Mouse (Mus musculus) kidney, embryonic 14.5 days (tissue): ENCODE results near the gene Plcl1. TPM values are rescaled to one million over a fixed set of nuclear protein-coding genes. Genes with fewer than 3 reads are reported as not detected.

Experiments used
- ATAC-seq: fragments of 200-750 bp; cut with Nextera tagmentation; 2 replicates; pipeline ENCODE4 v1.8.0; 2017; ENCODE audit warnings: moderate number of reproducible peaks, mild to moderate bottlenecking, moderate TSS enrichment, moderate library complexity; ENCODE audit not compliant: low FRiP score, low TSS enrichment
- H3K27ac ChIP-seq: fragments of 300-500 bp; sonication (generic); 2 replicates; pipeline ENCODE4 v1.5.1; 2014; ENCODE audit warnings: low read depth, mild to moderate bottlenecking, low read length, moderate library complexity, mixed read lengths
- H3K27me3 ChIP-seq: fragments of 300-500 bp; sonication (generic); 2 replicates; pipeline ENCODE4 v1.6.1; 2014; ENCODE audit warnings: mild to moderate bottlenecking, low read length; ENCODE audit not compliant: control insufficient read depth, insufficient read depth
- H3K36me3 ChIP-seq: fragments of 300-500 bp; sonication (generic); 2 replicates; pipeline ENCODE4 v1.6.1; 2014; ENCODE audit warnings: low read length, mixed read lengths; ENCODE audit not compliant: control insufficient read depth, insufficient read depth
- H3K4me1 ChIP-seq: fragments of 300-500 bp; sonication (generic); 2 replicates; pipeline ENCODE4 v1.6.1; 2014; ENCODE audit warnings: low read length, mixed read lengths; ENCODE audit not compliant: control insufficient read depth, insufficient read depth
- H3K4me2 ChIP-seq: fragments of 300-500 bp; sonication (generic); replicated peaks from 2 replicates; pipeline ENCODE4 v1.6.1; 2014; ENCODE audit warnings: low read depth, mild to moderate bottlenecking, low read length
- H3K4me3 ChIP-seq: fragments of 300-500 bp; sonication (generic); 2 replicates; pipeline ENCODE4 v1.5.1; 2014; ENCODE audit warnings: mild to moderate bottlenecking, low read length
- H3K9ac ChIP-seq: fragments of 300-500 bp; sonication (generic); 2 replicates; pipeline ENCODE4 v1.6.1; 2014; ENCODE audit warnings: low read depth, mild to moderate bottlenecking, low read length, moderate library complexity
- H3K9me3 ChIP-seq: fragments of 300-500 bp; sonication (generic); 2 replicates; pipeline ENCODE4 v1.6.1; 2016; ENCODE audit warnings: low read length; ENCODE audit not compliant: control insufficient read depth
- WGBS: fragments of 180-500 bp; shearing (Covaris S2); extraction: QIAGEN DNeasy Blood & Tissue Kit; methylation state at CpG from one replicate; pipeline ENCODE4 v1.1.7; 2014; 5-methylcytosine and 5-hydroxymethylcytosine counted together
- polyA plus RNA-seq: library from polyadenylated mRNA; unstranded; fragments of >200 nt; fragmentation: Nextera tagmentation; extraction: Ambion mirVana; gene quantifications from 2 replicates; pipeline ENCODE4 v1.2.1, GENCODE M21; 2014

The Plcl1 gene
- polyA plus RNA-seq, 1 experiment from 2014 or later, result 5.7 TPM

DNA sequence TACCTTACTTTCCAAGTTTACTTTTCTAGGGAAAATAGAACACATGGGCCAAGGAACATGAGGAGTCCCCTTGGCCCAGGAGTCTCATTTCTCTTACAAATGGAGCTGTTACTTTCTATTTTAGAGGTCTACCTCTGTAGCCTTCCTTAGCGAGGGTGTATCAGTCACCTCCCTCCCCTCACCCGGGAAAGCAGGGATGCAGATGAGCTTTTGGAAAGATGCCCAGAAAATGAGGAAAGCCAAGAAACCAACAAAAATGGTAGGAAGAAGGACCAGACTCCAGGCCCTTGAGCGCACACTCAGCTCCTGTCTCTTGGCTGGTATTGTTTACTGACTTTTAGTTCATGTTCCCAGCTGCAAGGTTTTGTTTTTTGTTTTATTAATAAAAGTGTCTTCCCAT is 319.7 kb downstream of the Plcl1 start:
- no peaks in the 10 kb centered on the region for H3K4me1 ChIP-seq
- no peaks in the 10 kb centered on the region for H3K27me3 ChIP-seq
- no peaks in the 10 kb centered on the region for H3K36me3 ChIP-seq
- no peak overlapping the region for H3K9ac ChIP-seq
- 75% methylated on average over 3 of the region's 3 CpGs for WGBS
- no peak for ATAC-seq
- H3K4me2 ChIP-seq, result no peak overlapping the region
- H3K27ac ChIP-seq, result no peak overlapping the region
- H3K9me3 ChIP-seq, result no peaks in the 10 kb centered on the region
- no peak overlapping the region for H3K4me3 ChIP-seq

DNA sequence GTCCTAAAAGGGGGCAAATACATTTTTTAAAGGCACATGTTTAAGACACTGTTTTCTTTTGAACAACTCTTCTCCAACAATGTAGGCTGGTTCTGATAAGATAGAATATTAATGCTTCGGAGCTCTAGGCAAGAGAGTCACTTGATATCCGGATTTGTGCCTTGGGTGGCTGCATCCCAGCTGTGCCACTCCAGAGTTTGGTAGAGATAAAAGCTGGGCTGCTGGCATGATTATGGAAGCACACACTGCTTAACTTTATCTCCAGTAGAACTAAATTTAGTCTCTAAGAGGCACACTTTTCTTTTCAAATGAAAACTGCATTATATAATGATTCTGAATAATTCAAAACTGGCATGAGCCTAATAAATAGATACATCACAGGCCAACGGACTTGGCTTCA is 323.6 kb downstream of the Plcl1 start:
- ATAC-seq, result no peak
- no peaks in the 10 kb centered on the region for H3K9me3 ChIP-seq
- H3K27ac ChIP-seq, result no peak overlapping the region
- no peak overlapping the region for H3K4me3 ChIP-seq
- 0 out of 2 replicates have a peak, but pooled peaks cover 3% of the 10 kb centered on the region for H3K4me1 ChIP-seq
- H3K9ac ChIP-seq, result no peak overlapping the region
- no peaks in the 10 kb centered on the region for H3K36me3 ChIP-seq
- 85% methylated on average over 3 of the region's 3 CpGs for WGBS
- no peaks in the 10 kb centered on the region for H3K27me3 ChIP-seq
- H3K4me2 ChIP-seq, result no peak overlapping the region

DNA sequence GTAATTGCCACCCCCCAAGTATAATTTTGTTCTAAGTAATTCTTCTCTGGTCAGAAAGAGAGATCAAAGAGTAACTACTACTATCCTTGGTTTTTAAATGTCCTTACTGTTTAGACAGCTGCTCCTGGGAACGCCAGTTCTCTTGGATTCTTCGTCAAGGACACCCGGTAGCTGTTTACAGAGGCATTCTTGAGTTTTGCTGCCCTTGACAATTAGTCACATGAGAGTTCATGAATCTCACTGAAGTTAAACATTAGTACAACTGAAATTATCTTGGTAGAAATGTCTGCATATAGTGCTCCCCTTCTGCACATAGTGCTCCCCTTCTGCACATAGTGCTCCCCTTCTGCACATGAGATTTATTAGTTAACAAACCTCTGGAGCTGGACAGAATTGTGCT is 327.2 kb downstream of the Plcl1 start:
- H3K9me3 ChIP-seq, result no peaks in the 10 kb centered on the region
- no peaks in the 10 kb centered on the region for H3K36me3 ChIP-seq
- H3K27me3 ChIP-seq, result no peaks in the 10 kb centered on the region
- 0 out of 2 replicates have a peak, but pooled peaks cover 3% of the 10 kb centered on the region for H3K4me1 ChIP-seq
- H3K4me2 ChIP-seq, result no peak overlapping the region
- H3K9ac ChIP-seq, result no peak overlapping the region
- 44% methylated on average over 3 of the region's 3 CpGs for WGBS
- H3K27ac ChIP-seq, result no peak overlapping the region
- ATAC-seq, result no peak
- H3K4me3 ChIP-seq, result no peak overlapping the region

DNA sequence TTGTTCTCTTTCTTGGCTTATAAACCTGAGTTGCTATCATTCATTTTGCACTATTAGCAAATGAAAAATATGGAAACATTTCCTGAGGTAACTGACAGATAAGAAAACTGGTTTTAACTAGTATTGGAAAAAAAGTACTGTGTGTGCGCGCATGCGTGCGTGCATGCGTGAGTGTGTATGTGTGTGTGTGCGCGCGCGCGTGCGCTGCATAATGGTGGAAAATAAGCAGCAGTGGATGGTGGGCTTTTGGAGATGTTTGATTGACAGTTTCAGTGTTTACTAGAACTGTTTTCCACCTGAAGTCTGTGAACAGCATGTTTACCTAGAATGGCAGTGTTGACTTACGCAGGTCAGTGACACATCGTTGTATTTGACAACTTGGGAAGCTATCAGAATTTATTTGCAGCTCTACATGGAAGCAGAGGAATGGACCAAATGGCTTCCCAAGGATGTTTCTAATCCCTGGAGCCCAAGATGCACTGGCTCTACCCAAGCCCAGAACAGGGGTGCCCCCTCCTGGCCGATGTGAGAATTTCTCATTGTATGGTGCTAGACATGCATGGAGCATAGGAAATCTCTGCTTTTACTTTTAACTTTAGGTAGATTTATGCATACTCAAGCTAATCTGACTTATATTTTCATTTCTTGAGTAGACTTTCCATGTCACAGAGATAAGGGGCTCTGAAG is 330.5 kb downstream of the Plcl1 start:
- WGBS, result 84% methylated on average over 14 of the region's 14 CpGs
- H3K27me3 ChIP-seq, result no peaks in the 10 kb centered on the region
- ATAC-seq, result peak; percentile 82

DNA sequence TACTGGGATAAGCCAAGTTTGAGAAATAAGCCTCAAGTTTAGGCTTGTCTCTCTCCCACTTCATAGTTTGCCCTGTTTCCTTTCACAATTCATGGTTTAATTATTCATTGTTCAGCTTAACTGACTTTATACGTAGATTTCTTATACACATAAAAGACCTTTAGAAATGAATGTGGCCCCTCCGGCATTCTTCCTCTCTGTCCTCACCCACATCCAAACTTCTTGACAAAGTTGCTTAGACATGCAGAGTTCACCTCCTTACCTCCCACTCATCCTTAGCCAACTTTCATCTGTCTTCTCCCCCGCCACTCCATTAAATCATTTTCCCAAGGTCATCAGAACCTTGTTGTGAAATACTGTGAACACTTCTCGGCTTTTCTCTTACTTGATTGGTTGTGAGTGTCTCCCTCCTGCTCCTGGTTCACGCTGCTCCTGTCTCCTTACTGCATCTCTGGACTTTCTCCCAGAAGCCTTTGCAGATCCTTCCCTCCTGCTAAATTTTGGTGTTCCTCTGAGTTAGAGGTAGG is 331.1 kb downstream of the Plcl1 start:
- no peak for ATAC-seq
- Histone ChIP-seq H3K4me2 (no peak overlapping the region), H3K4me3 (no peak overlapping the region), H3K4me1 (0 out of 2 replicates have a peak, but pooled peaks cover 5% of the 10 kb centered on the region), H3K27me3 (no peaks in the 10 kb centered on the region), H3K9ac (no peak overlapping the region), H3K36me3 (no peaks in the 10 kb centered on the region), H3K27ac (no peak overlapping the region), H3K9me3 (no peaks in the 10 kb centered on the region)
- WGBS, result 34% methylated on average over 5 of the region's 5 CpGs

More for the DNA sequence above, 330.5 kb downstream of the Plcl1 start:
- Histone ChIP-seq H3K9ac (no peak overlapping the region), H3K4me2 (no peak overlapping the region), H3K4me3 (no peak overlapping the region), H3K27ac (no peak overlapping the region), H3K9me3 (no peaks in the 10 kb centered on the region), H3K36me3 (no peaks in the 10 kb centered on the region), H3K4me1 (0 out of 2 replicates have a peak, but pooled peaks cover 5% of the 10 kb centered on the region)

DNA sequence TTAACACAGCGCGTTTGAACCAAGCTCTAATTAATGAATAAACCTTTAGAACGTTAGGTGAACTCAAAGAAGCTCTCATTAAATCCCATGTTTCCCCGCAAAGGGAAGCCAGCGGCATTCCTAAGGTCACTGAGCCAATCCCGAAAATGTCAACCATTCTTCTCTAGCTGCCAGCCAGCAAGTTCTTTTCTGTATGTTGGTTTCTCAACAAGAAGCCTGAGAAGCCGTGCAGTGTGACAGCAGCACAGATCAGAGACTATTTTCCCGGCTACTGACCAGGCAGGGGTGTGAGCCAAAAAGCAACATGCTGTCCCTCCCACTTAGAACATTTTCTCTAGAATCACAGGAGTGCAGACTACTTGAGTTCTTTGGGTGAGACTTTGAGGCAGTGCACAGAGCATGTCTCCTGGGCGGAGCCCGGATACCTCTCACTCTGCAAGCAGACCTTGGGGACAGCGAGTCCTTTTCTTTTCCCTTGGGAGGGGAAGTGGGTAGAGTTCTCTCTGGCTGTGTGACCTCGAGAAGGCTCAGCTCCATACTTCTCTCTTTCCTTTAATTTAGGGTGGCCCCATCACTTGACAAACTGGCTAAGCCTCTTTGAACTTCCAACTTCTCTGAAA is 333.1 kb downstream of the Plcl1 start:
- Histone ChIP-seq H3K9ac (no peak overlapping the region), H3K4me2 (no peak overlapping the region), H3K36me3 (no peaks in the 10 kb centered on the region), H3K4me1 (0 out of 2 replicates have a peak, but pooled peaks cover 2% of the 10 kb centered on the region), H3K4me3 (no peak overlapping the region), H3K9me3 (no peaks in the 10 kb centered on the region), H3K27ac (no peak overlapping the region), H3K27me3 (no peaks in the 10 kb centered on the region)
- no peak for ATAC-seq
- WGBS, result 56% methylated on average over 12 of the region's 12 CpGs

DNA sequence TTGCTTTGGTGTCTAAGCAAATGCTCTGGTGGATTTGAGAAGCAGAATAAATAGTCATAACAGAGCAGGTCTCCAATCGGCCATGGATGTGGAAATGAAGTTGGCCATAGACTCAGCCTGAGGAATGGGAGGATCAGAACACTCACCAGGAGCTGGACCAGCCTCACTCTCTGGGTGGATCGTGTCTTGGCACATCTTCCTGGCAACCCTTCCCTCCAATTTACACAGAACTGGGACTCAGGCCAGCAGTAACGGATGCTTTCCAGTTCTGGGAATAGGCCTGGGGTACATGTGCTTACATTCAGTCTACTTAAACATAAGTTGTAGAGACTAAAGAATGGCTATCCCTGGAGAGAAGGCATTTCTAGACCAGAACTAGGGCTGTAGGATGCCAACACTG is 336.2 kb downstream of the Plcl1 start:
- 83% methylated on average over 3 of the region's 3 CpGs for WGBS
- no peaks in the 10 kb centered on the region for H3K27me3 ChIP-seq
- no peak for ATAC-seq

DNA sequence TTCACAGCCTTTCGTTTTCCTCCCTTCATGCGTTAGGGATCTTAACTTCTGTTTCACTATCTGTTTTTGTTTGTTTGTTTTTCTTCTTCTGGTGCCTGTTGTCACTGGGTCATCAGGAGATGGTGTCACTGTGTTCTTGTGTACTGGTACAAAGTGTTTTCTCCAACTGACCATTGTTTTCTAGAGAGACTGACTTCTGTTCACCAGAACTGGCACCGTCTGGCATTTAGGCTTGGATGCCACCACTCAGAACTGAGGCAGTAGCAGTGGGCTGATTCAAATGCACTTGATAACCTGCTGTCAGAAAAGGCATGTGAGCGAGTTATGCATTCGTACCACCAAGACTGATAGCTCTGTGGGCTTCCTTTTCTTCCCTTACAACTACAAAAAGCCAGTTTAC is 342.8 kb downstream of the Plcl1 start:
- Histone ChIP-seq H3K27me3 (no peaks in the 10 kb centered on the region), H3K36me3 (no peaks in the 10 kb centered on the region), H3K9me3 (no peaks in the 10 kb centered on the region), H3K4me1 (no peaks in the 10 kb centered on the region), H3K4me2 (no peak overlapping the region), H3K27ac (no peak overlapping the region), H3K4me3 (no peak overlapping the region), H3K9ac (no peak overlapping the region)
- 71% methylated on average over 5 of the region's 5 CpGs for WGBS
- ATAC-seq, result no peak

More for the DNA sequence above, 336.2 kb downstream of the Plcl1 start:
- Histone ChIP-seq H3K4me3 (no peak overlapping the region), H3K27ac (no peak overlapping the region), H3K4me2 (no peak overlapping the region), H3K36me3 (no peaks in the 10 kb centered on the region), H3K9ac (no peak overlapping the region), H3K9me3 (no peaks in the 10 kb centered on the region), H3K4me1 (0 out of 2 replicates have a peak, but pooled peaks cover 2% of the 10 kb centered on the region)

DNA sequence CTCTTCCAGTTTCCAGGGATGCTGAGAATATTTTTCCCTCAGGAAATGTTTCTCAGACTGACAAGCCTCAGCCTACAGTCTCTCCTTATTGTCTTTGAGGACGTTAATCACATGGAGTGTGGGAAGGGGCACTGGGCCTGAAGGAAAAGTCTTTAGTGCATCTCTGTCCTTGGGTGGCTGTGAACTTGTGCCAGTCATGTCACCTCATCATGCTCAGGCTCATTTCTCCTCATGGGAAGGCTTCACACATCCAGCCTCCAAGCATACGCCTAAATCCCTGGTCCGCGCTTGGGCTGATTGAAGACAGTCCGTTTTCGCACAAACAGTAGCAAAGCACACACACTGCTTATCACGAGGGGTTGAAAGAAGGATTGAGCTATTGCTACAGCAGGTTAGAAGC is 344.0 kb downstream of the Plcl1 start:
- Histone ChIP-seq H3K27me3 (no peaks in the 10 kb centered on the region), H3K36me3 (no peaks in the 10 kb centered on the region), H3K4me1 (no peaks in the 10 kb centered on the region), H3K4me2 (no peak overlapping the region), H3K9me3 (no peaks in the 10 kb centered on the region), H3K27ac (no peak overlapping the region), H3K4me3 (no peak overlapping the region), H3K9ac (no peak overlapping the region)
- WGBS, result 85% methylated on average over 7 of the region's 7 CpGs
- no peak for ATAC-seq
